Mouse (Mus musculus): Measurements from ENCODE around the gene Ythdf2. TPM values are rescaled to one million over a fixed set of nuclear protein-coding genes. Genes with fewer than 3 reads are reported as not detected.

Ythdf2 gene
- polyA plus RNA-seq (2014; fragmentation: Illumina TruSeq; extraction: RNeasy Lipid Tissue Mini Kit (QIAGEN cat#74804); ENCODE audit: low read depth, low replicate concordance), result 26.6 TPM

GRCm38 (mm10) chr4:132211953-132212734, at the start of gene Ythdf2:
Ythdf2 (minus strand) TSS chr4:132212303.

DNA sequence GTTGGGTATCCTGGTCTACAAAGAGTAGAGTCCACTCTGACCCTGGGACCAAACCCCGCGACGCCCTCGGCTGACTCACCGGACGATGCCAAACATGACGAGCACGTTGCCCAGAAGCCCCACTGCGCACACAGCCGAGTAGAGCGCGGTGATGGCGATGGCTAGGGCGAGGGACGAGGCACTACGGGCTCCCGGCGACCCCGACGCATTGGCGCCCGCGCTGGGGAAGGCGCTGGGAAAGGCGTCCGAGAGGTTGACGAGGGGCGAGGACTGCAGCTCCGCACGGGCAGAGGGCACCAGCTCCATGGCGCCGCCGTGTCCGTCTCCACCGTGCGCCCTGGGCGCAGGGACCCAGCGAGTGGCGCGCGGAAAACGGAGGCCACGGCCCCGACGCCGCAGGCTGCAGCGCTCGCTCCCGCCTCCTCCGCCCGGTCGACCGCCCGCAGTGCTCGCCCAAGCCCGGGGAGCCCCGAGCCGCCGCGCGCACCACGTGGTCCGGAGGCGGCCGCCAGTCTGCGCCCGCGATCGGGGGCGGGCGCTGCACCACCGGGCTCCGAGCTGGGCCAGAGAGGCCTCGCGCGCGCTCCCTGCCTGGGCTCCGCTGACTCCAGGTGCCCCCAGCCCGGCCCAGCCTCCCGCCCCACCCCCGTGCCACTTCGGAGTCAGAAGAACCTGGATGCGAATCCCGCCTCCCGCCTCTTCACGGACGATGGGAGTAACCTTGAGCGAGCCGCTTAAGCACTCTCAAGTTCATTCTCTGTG, 67.8 kb downstream of the Ythdf2 start, which contains the start of gene Oprd1:
Oprd1 (minus strand) TSS at position 407 of the 762 bp plus-strand sequence.

Other genes with a start within 250 kb of the Ythdf2 start
- not detected for gene Gm10300, start 137.6 kb downstream of the Ythdf2 start, polyA plus RNA-seq (2014; fragmentation: Illumina TruSeq; extraction: RNeasy Lipid Tissue Mini Kit (QIAGEN cat#74804); ENCODE audit: low read depth, low replicate concordance)
- 50.2 TPM for gene Epb41, start 137.0 kb downstream of the Ythdf2 start, polyA plus RNA-seq (2014; fragmentation: Illumina TruSeq; extraction: RNeasy Lipid Tissue Mini Kit (QIAGEN cat#74804); ENCODE audit: low read depth, low replicate concordance)
- not detected for gene Oprd1, start 67.8 kb downstream of the Ythdf2 start, polyA plus RNA-seq (2014; fragmentation: Illumina TruSeq; extraction: RNeasy Lipid Tissue Mini Kit (QIAGEN cat#74804); ENCODE audit: low read depth, low replicate concordance)
- 2.3 TPM for gene Gmeb1, start 49.3 kb upstream of the Ythdf2 start, polyA plus RNA-seq (2014; fragmentation: Illumina TruSeq; extraction: RNeasy Lipid Tissue Mini Kit (QIAGEN cat#74804); ENCODE audit: low read depth, low replicate concordance)
- 9.1 TPM for gene Taf12, start 62.1 kb upstream of the Ythdf2 start, polyA plus RNA-seq (2014; fragmentation: Illumina TruSeq; extraction: RNeasy Lipid Tissue Mini Kit (QIAGEN cat#74804); ENCODE audit: low read depth, low replicate concordance)
- gene Rab42, start 91.1 kb upstream of the Ythdf2 start, polyA plus RNA-seq (2014; fragmentation: Illumina TruSeq; extraction: RNeasy Lipid Tissue Mini Kit (QIAGEN cat#74804); ENCODE audit: low read depth, low replicate concordance), result not detected
- gene Trnau1ap, start 117.2 kb upstream of the Ythdf2 start, polyA plus RNA-seq (2014; fragmentation: Illumina TruSeq; extraction: RNeasy Lipid Tissue Mini Kit (QIAGEN cat#74804); ENCODE audit: low read depth, low replicate concordance), result 9.3 TPM
- gene Rcc1, start 141.3 kb upstream of the Ythdf2 start, polyA plus RNA-seq (2014; fragmentation: Illumina TruSeq; extraction: RNeasy Lipid Tissue Mini Kit (QIAGEN cat#74804); ENCODE audit: low read depth, low replicate concordance), result 1.3 TPM
- 13.0 TPM for gene Phactr4, start 210.2 kb upstream of the Ythdf2 start, polyA plus RNA-seq (2014; fragmentation: Illumina TruSeq; extraction: RNeasy Lipid Tissue Mini Kit (QIAGEN cat#74804); ENCODE audit: low read depth, low replicate concordance)